Mouse (Mus musculus) c-Kit-negative CD71-positive TER-119-positive erythroid progenitor cells, embryonic 14.5 days (primary cell): ENCODE results near the gene Atp23.
"Not testable (repeated sequence)": the region's sequence is repeated elsewhere in the genome, so short reads cannot be mapped to it uniquely, and the experiment has no call there.

Experiments
- DNase-seq: peaks from one replicate; pipeline ENCODE4 v3.0.0-alpha.2; 2013; ENCODE audit warnings: low read depth, low spot score

The Atp23 gene

GRCm38 (mm10) chr10:126826982-126827381, 74.2 kb downstream of the Atp23 start:
- no peak for DNase-seq

- not testable (repeated sequence) for DNase-seq
These were observed 74.9 kb downstream of the Atp23 start for GRCm38 (mm10) chr10:126826216-126826615.

- DNase-seq: no peak
These were observed 78.7 kb downstream of the Atp23 start for GRCm38 (mm10) chr10:126822418-126822817.
